Mouse (Mus musculus) thymus, adult 2 months (tissue): ENCODE results near the gene Nr2f6.

Experiments
- CTCF ChIP-seq: fragments of 200-500 bp; IDR thresholded peaks from 2 replicates; pipeline ENCODE4 v1.5.1; 2012; ENCODE audit warnings: mild to moderate bottlenecking, control low read depth, low read length, moderate library complexity, borderline replicate concordance; ENCODE audit not compliant: control insufficient read depth, poor library complexity, insufficient read depth; ENCODE audit errors: extremely low read depth
- POLR2A ChIP-seq: fragments of 200-500 bp; IDR thresholded peaks from 2 replicates; pipeline ENCODE4 v1.6.1; 2012; ENCODE audit warnings: mild to moderate bottlenecking, low read length, control low read depth, moderate library complexity; ENCODE audit not compliant: control insufficient read depth, poor library complexity, insufficient read depth; ENCODE audit errors: extremely low read depth

GRCm38 (mm10) chr8:71380178-71381171 lies 1.3 kb downstream of the Nr2f6 start:
- TF ChIP-seq POLR2A (no peak), CTCF (no peak)
